ENCODE assay signal across 8 mouse cellular contexts in genomic region chr11:79729231-79730047, GRCm38 (mm10).
A peak's percentile ranks its signal among the peaks of the same experiment; 100 is the strongest.
DNase-seq lines count a peak whose midpoint lies in the region; ATAC-seq and TF ChIP-seq lines count a peak whose summit lies in the region.

No protein-coding gene starts in this region.

- peaks cover 3% of the 10 kb centered on the region; the same call in 1 of the 2 replicates for H3K27me3 ChIP-seq in E14TG2a.4 (ENCODE audit: insufficient read depth, low read length)
- no peaks in the 10 kb centered on the region for H3K27me3 ChIP-seq in forebrain, embryonic 14.5 days (replicated peaks; ENCODE audit: control insufficient read depth, insufficient read depth, low read length)
- no peaks in the 10 kb centered on the region for H3K27me3 ChIP-seq in neural tube, embryonic 15.5 days (replicated peaks)

- no peak overlapping the region for H3K4me2 ChIP-seq in forebrain, embryonic 14.5 days (ENCODE audit: low read length)
- H3K4me2 ChIP-seq in neural tube, embryonic 15.5 days, result no peak overlapping the region

- H3K36me3 ChIP-seq in E14TG2a.4 (ENCODE audit: insufficient read depth, low read length), result no peaks in the 10 kb centered on the region
- no peaks in the 10 kb centered on the region for H3K36me3 ChIP-seq in forebrain, embryonic 14.5 days (ENCODE audit: control insufficient read depth, insufficient read depth, low read length)
- no peaks in the 10 kb centered on the region for H3K36me3 ChIP-seq in neural tube, embryonic 15.5 days

- H3K9me3 ChIP-seq in E14TG2a.4 (ENCODE audit: low read length), result peaks cover 4% of the 10 kb centered on the region; the same call in 1 of the 2 replicates
- H3K9me3 ChIP-seq in forebrain, embryonic 14.5 days (replicated peaks; ENCODE audit: control insufficient read depth, low read length), result no peaks in the 10 kb centered on the region
- no peaks in the 10 kb centered on the region for H3K9me3 ChIP-seq in neural tube, embryonic 15.5 days (replicated peaks)

- 46% methylated on average over 13 of the region's 13 CpGs for WGBS in forebrain, embryonic 14.5 days
- 58% methylated on average over 13 of the region's 13 CpGs for WGBS in neural tube, embryonic 15.5 days

- intact Hi-C loops in left cerebral cortex, adult 2 months (cut with DNase I), result loop anchor here (2.0 kb wide), 1 partner anchor 63 kb away; no protein-coding TSS in a partner anchor

- peak; percentile 91 for DNase-seq in brain, adult 2 months (ENCODE audit: low read depth, low spot score)
- DNase-seq in forebrain, embryonic 14.5 days (ENCODE audit: low spot score), result peak; percentile 90
- DNase-seq in heart, postnatal 4 days, result peak; percentile 66
- peak; percentile 44 to 48 for DNase-seq in left cerebral cortex, adult 2 months (ENCODE audit: extremely low spot score in 1 of 2, low spot score in 2 of 2)
- no peak for DNase-seq in thymus, postnatal 0 days (ENCODE audit: low spot score)
- no peak for DNase-seq in urinary bladder, adult 18-20 months (ENCODE audit: low spot score in 2 of 2)

- H3K9ac ChIP-seq in forebrain, embryonic 14.5 days (ENCODE audit: low read length), result no peak overlapping the region
- H3K9ac ChIP-seq in neural tube, embryonic 15.5 days (replicated peaks), result no peak overlapping the region

- H3K4me1 ChIP-seq in E14TG2a.4 (replicated peaks; ENCODE audit: low read depth, low read length), result peaks cover 35% of the 10 kb centered on the region
- H3K4me1 ChIP-seq in forebrain, embryonic 14.5 days (ENCODE audit: control insufficient read depth, insufficient read depth, low read length), result no peaks in the 10 kb centered on the region
- no peaks in the 10 kb centered on the region for H3K4me1 ChIP-seq in neural tube, embryonic 15.5 days

- H3K27ac ChIP-seq in forebrain, embryonic 14.5 days (ENCODE audit: low read depth, low read length), result peak overlapping the region; percentile 36; the same call in 1 of the 2 replicates
- no peak overlapping the region for H3K27ac ChIP-seq in left cerebral cortex, adult 2 months
- peak overlapping the region; percentile 74 for H3K27ac ChIP-seq in neural tube, embryonic 15.5 days (replicated peaks)

- TF ChIP-seq CTCF in E14TG2a.4 (conservative IDR thresholded peaks at IDR 0.05; ENCODE audit: low read length), result no peak
- TF ChIP-seq CTCF in left cerebral cortex, adult 2 months (IDR thresholded peaks at IDR 0.05), result no peak

- peak overlapping the region; percentile 45; the same call in 1 of the 2 replicates for H3K4me3 ChIP-seq in E14TG2a.4 (replicated peaks; ENCODE audit: low read length)
- H3K4me3 ChIP-seq in forebrain, embryonic 14.5 days (ENCODE audit: low read depth, low read length), result no peak overlapping the region
- no peak overlapping the region for H3K4me3 ChIP-seq in left cerebral cortex, adult 2 months
- H3K4me3 ChIP-seq in neural tube, embryonic 15.5 days (replicated peaks), result no peak overlapping the region

- ATAC-seq in forebrain, embryonic 14.5 days, result peak; percentile 96
- ATAC-seq in neural tube, embryonic 15.5 days (ENCODE audit: low FRiP score), result peak; percentile 91

Comparison
In these comparisons a context has a peak if more than half of its experiments do, and no peak if none do; other contexts are left out.
1. DNase-seq: peak in brain, adult 2 months (single experiment), forebrain, embryonic 14.5 days (single experiment), heart, postnatal 4 days (single experiment) and left cerebral cortex, adult 2 months (2 of 2); none in thymus, postnatal 0 days (single experiment) and urinary bladder, adult 18-20 months (0 of 2).